Mouse (Mus musculus): ENCODE measurements around the gene Pax6.

Gene Pax6

DNA sequence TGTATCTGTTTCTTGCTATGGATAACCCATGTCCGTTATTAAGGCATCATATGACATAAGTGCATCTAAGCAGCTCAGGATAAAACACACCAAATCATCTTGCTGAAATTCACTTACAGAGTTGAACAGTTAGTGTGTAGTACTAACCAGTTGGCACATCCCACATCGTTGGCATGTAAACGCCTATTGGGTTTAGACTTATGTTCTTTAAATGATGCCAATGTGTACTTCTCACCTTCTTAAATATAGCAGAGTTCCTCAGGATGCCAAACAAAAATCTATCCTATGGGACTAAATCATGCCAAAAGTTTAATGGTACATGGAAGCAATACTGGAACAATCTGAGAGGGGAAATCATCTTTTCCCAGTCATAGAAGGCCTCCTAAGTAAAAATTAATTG is 62.0 kb downstream of the Pax6 start:
- no peak for DNase-seq (ENCODE audit: low read depth, low spot score)

DNA sequence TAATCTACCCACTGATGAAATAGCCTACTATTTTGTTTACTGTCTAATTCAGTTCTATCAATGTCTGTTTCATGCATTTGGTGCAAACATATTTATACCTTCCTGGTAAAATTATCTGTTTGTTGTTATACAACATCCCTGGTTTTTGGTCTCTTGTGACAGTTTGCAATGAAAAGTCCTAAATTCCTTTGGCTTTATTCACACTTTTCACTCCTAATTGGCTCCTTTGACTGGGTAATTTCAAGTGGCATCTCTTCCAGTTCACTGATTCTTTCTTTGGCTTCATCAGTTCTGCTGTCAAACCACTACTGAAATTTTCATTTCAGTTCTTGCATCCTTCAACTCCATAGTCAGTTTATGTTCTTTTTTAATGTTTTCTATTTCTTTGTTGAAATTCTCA is 67.5 kb downstream of the Pax6 start:
- DNase-seq (ENCODE audit: low read depth, low spot score) = no peak

DNA sequence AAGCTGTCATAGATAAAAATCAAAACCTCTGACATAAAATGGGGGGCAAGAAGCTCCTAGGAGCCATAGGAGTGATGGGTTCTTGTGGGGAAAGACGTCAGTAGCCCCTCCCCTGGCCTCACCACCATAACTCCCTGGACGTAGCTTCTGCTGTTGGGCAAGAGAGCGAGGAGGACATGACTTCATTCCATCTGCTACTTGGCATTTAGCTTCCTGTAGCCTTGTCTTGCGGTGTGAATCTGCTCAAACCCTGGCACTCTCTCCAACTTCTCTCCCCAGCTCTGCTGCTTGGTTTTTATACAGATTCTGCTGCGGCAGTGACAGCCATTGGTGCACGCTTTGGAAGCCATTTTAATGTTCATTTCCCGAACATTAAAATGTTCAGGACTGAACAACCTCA is 78.2 kb downstream of the Pax6 start:
- DNase-seq (ENCODE audit: low read depth, low spot score) = no peak

Data from embryo, embryonic 11.5 days (tissue).